Mouse (Mus musculus): Measurements from ENCODE around the gene Stx1b. TPM values are rescaled to one million over a fixed set of nuclear protein-coding genes. Genes with fewer than 3 reads are reported as not detected.
"Not testable (repeated sequence)": the region's sequence is repeated elsewhere in the genome, so short reads cannot be mapped to it uniquely, and the experiment has no call there.

The Stx1b gene
- 1 to 10 TPM; 4.2 to 5.6 TPM for total RNA-seq (2021)
- long read RNA-seq, experiment 1, partial matches to known transcripts = 0 of 1 reads
- long read RNA-seq, experiment 1, other reads (novel, unspliced or antisense) = 1 of 1 reads
- long read RNA-seq, experiment 2, partial matches to known transcripts = 0 of 1 reads
- long read RNA-seq, experiment 2, other reads (novel, unspliced or antisense) = 1 of 1 reads

- no peak for DNase-seq (ENCODE audit: low spot score in 2 of 2)
Observed at GRCm38 (mm10) chr7:127824176-127824871, at the start of gene Stx1b, which contains the start of gene Stx4a. TSS of gene Stx1b (minus strand) at chr7:127824549. TSS of gene Stx4a (plus strand) at chr7:127824294.

- no peak for DNase-seq (ENCODE audit: low spot score in 2 of 2)
Observed at GRCm38 (mm10) chr7:127870136-127870821, 45.9 kb upstream of the Stx1b start.

DNA sequence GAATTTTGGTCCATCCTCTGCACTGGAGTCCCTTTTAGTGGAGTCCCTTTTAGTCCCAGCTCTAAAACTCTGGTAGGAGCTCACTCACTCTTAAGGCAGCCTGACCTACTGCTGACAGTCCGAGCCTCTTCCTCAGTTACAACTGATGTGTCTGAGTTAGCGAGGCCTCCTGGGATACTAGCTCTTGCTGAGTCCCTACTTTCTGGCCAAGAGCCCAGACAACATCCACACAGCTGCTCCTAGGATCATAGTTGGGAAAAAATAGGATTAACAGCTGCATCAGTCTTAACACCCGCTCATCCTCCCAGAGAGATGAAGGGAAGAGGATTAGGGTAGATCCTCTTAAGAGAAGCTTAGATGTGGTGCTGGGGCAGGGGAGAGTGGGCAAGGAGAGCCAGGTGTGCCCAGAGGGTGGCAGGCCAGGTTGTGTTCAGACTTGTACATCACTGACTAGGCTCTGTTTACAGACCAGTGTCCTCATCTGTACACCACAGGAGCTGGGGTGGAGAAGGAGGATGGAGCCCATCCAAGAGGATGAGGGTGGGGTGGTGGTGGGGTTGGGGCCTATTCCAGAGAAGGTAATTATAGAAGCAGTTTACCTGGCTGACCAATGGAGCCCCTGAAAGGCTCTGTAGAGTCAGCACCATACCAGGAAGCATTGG lies 44.9 kb upstream of the Stx1b start:
- no peak for DNase-seq (ENCODE audit: low spot score in 2 of 2)

GRCm38 (mm10) chr7:127867641-127868040 lies 43.3 kb upstream of the Stx1b start:
- no peak for DNase-seq (ENCODE audit: low spot score in 2 of 2)

- no peak for DNase-seq (ENCODE audit: low spot score in 2 of 2)
Observed at GRCm38 (mm10) chr7:127866434-127866833, 42.1 kb upstream of the Stx1b start.

GRCm38 (mm10) chr7:127858258-127858657 lies 33.9 kb upstream of the Stx1b start:
- DNase-seq (ENCODE audit: low spot score in 2 of 2) = no peak

GRCm38 (mm10) chr7:127850906-127851305 lies 26.6 kb upstream of the Stx1b start:
- DNase-seq (ENCODE audit: low spot score in 2 of 2) = no peak

DNA sequence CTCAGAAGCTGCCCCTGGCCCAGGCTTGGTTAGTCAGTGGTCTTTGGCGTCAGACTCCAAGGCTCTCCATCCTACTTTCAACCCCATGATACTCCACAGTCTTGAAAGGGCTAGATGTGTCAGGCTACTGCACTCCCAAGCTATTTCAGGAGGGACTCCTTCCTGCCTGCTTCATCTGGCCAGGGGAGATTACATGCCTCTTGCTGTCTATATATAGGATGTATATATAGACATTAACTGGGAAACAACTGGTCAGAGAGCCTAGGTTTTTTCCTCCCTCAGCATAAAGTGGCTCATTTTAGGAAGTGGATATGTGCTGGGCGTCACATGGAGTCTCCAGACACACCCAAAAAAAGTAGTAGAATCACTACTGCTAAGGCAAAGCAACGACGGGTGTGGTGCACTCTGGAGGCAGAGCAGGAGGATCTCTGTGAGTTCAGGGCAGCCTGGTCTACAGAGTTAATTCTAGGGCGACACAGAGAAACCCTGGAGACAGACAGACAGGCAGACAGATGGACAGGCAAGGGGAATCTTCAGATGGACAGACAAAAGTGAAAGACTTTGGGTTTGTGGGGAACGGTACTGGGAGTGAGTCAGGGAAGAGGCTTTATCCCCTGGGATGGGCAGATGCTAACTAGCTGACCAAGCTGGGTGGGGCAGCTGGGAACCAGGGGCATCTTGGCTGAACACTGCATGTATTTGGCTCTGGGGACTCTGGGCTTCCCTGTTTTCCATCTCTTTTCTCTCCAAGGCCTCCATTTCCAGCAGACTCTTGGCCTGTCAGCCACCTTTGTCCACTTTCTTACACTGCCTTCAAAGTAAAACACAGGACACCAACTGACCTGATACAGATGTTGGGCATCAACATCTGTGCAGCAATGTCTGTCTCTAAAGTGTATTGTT lies 25.9 kb upstream of the Stx1b start:
- no peak for DNase-seq (ENCODE audit: low spot score in 2 of 2)

DNA sequence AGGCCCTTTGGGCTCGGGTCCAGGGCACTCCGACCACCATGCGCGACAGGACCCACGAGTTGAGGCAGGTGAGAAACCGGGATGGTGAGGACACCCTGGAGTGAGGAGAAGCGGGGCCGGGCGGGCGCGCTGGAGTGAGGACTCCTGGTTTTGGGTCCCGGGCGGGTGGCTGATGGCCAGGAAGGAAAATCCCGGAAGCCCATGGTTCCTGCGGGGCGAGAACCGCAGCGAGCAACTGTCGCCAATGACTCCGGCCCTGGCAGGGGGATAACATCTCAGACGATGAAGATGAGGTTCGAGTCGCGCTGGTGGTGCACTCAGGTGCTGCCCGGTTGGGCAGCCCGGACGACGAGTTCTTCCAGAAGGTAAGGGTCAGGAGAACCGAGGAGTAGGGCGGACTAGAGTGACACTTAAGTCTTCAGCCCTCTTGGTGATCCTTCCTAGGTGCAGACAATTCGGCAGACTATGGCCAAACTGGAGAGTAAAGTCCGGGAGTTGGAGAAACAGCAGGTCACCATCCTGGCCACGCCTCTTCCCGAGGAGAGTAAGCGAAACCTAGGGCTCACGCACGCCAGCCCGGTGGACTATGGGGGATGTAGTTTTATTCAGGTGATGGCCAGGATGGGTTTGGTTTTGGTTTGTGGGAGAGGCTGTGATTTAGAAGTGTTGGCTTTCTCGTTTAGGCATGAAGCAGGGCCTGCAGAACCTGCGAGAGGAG lies 17.8 kb upstream of the Stx1b start:
- DNase-seq (ENCODE audit: low spot score in 2 of 2) = peak; percentile 68 to 70

GRCm38 (mm10) chr7:127841340-127842000 lies 17.1 kb upstream of the Stx1b start:
- DNase-seq (ENCODE audit: low spot score in 2 of 2) = peak; percentile 89 to 91

DNA sequence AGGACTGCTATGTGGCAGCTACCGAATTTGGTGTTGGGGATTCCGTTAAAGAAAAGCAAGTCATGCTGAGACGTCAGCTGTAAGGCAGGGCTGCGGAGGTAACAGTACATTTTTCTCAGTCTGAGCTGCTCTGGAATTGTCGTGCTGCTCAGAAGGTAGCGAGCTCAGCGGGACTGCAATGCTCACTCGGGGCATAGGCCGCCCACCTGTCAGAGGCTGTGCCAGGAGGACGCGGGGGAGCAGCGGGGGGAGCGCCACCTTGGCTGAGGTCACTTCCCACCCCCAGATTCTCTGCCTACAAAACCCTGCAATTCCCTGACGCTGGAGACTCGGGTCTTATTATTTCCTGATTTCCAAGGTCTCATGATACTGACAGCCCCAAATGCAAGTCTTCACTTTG lies 16.5 kb upstream of the Stx1b start:
- peak; percentile 47 to 57 for DNase-seq (ENCODE audit: low spot score in 2 of 2)

DNA sequence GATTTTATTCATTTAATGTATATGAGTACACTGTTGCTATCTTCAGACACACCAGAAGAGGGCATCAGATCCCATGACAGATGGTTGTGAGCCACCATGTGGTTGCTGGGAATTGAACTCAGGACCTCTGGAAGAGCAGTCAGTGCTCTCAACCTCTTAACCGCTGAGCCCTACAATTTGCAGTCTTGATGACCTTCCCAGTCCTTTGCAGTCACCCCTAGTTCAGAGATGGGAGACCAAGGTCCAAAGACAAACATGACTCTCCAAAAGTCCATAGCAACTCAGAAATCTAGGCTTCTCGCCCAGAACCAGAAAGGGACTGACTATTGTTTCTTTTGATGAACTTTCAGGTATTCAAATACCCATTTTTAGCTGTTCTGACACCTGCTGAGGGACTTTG lies 15.7 kb upstream of the Stx1b start:
- DNase-seq (ENCODE audit: low spot score in 2 of 2) = not testable (repeated sequence)

- not testable (repeated sequence) for DNase-seq (ENCODE audit: low spot score in 2 of 2)
Observed at GRCm38 (mm10) chr7:127837878-127838277, 13.5 kb upstream of the Stx1b start.

GRCm38 (mm10) chr7:127837473-127837872 lies 13.1 kb upstream of the Stx1b start:
- DNase-seq (ENCODE audit: low spot score in 2 of 2) = no peak

- no peak for DNase-seq (ENCODE audit: low spot score in 2 of 2)
Observed at GRCm38 (mm10) chr7:127835550-127835949, 11.2 kb upstream of the Stx1b start.

GRCm38 (mm10) chr7:127823236-127824171 lies 845 bp downstream of the Stx1b start:
- no peak for DNase-seq (ENCODE audit: low spot score in 2 of 2)

GRCm38 (mm10) chr7:127822494-127822893 lies 1.9 kb downstream of the Stx1b start:
- DNase-seq (ENCODE audit: low spot score in 2 of 2) = no peak

- DNase-seq (ENCODE audit: low spot score in 2 of 2) = no peak
Observed at GRCm38 (mm10) chr7:127820836-127821509, 3.4 kb downstream of the Stx1b start.

Data from adrenal gland, adult 18-20 months (tissue).